ENCODE assay signal across 8 mouse cellular contexts in genomic region chr5:73293458-73293827, GRCm38 (mm10). TPM values are rescaled to one million over a fixed set of nuclear protein-coding genes. Genes with fewer than 3 reads are reported as not detected.
A peak's percentile ranks its signal among the peaks of the same experiment; 100 is the strongest.
DNase-seq lines count a peak whose midpoint lies in the region; ATAC-seq and TF ChIP-seq lines count a peak whose summit lies in the region.

No protein-coding gene starts in this region.

- DNase-seq in heart, postnatal 14 days, result no peak
- no peak for DNase-seq in heart, postnatal 0 days (ENCODE audit: low spot score)
- no peak for DNase-seq in midbrain, embryonic 10.5 days (ENCODE audit: low spot score)
- DNase-seq in urinary bladder, postnatal 36 days (ENCODE audit: low spot score in 2 of 2), result no peak
- DNase-seq in left cerebral cortex, adult 9 months (ENCODE audit: low spot score in 2 of 2), result no peak

- peak overlapping the region; percentile 83 for H3K4me2 ChIP-seq in heart, embryonic 13.5 days
- H3K4me2 ChIP-seq in heart, postnatal 0 days (ENCODE audit: low read depth, low read length), result peak overlapping the region; percentile 85

- no peak for ATAC-seq in heart, embryonic 13.5 days (ENCODE audit: extremely low read depth, insufficient number of reproducible peaks, low FRiP score, low TSS enrichment)
- ATAC-seq in heart, postnatal 0 days (ENCODE audit: insufficient read depth, low read depth), result no peak
- no peak for ATAC-seq in granulocyte monocyte progenitor cell, adult 5-6 weeks (replicated peaks; ENCODE audit: poor library complexity, severe bottlenecking)

- H3K36me3 ChIP-seq in heart, embryonic 13.5 days, result peaks cover 29% of the 10 kb centered on the region
- H3K36me3 ChIP-seq in E14TG2a.4 (ENCODE audit: insufficient read depth, low read length), result peaks cover 35% of the 10 kb centered on the region
- H3K36me3 ChIP-seq in heart, postnatal 0 days (replicated peaks; ENCODE audit: control insufficient read depth, insufficient read depth, low read length), result peaks cover 25% of the 10 kb centered on the region
- peaks cover 41% of the 10 kb centered on the region for H3K36me3 ChIP-seq in midbrain, embryonic 10.5 days

- no peaks in the 10 kb centered on the region for H3K27me3 ChIP-seq in heart, embryonic 13.5 days (replicated peaks)
- H3K27me3 ChIP-seq in E14TG2a.4 (ENCODE audit: insufficient read depth, low read length), result no peaks in the 10 kb centered on the region
- no peaks in the 10 kb centered on the region for H3K27me3 ChIP-seq in heart, postnatal 0 days (ENCODE audit: control insufficient read depth, insufficient read depth, low read length)
- no peaks in the 10 kb centered on the region for H3K27me3 ChIP-seq in midbrain, embryonic 10.5 days (ENCODE audit: low read depth, poor library complexity, severe bottlenecking)

- H3K4me3 ChIP-seq in heart, embryonic 13.5 days, result peak overlapping the region; percentile 93
- H3K4me3 ChIP-seq in E14TG2a.4 (replicated peaks; ENCODE audit: low read length), result peak overlapping the region; percentile 99
- H3K4me3 ChIP-seq in heart, postnatal 0 days (ENCODE audit: low read depth, low read length), result peak overlapping the region; percentile 96
- H3K4me3 ChIP-seq in midbrain, embryonic 10.5 days, result peak overlapping the region; percentile 94

- intact Hi-C loops in heart, postnatal 14 days (cut with DNase I), result loop anchor here (2.0 to 5.0 kb wide), 3 partner anchors 39 to 161 kb away; no protein-coding TSS in a partner anchor

- no peaks in the 10 kb centered on the region for H3K9me3 ChIP-seq in heart, embryonic 13.5 days
- H3K9me3 ChIP-seq in E14TG2a.4 (ENCODE audit: low read length), result no peaks in the 10 kb centered on the region
- H3K9me3 ChIP-seq in heart, postnatal 0 days (replicated peaks; ENCODE audit: control insufficient read depth, low read length), result no peaks in the 10 kb centered on the region
- no peaks in the 10 kb centered on the region for H3K9me3 ChIP-seq in midbrain, embryonic 10.5 days (replicated peaks)

- TF ChIP-seq CTCF in E14TG2a.4 (conservative IDR thresholded peaks at IDR 0.05; ENCODE audit: low read length), result no peak
- no peak for TF ChIP-seq CTCF in heart, postnatal 0 days (IDR thresholded peaks at IDR 0.05; ENCODE audit: low read depth)

- no peak for TF ChIP-seq EP300 in heart, postnatal 0 days (IDR thresholded peaks at IDR 0.05; ENCODE audit: low read depth)

- H3K27ac ChIP-seq in heart, embryonic 13.5 days (replicated peaks), result peak overlapping the region; percentile 98
- peak overlapping the region; percentile 93 for H3K27ac ChIP-seq in heart, postnatal 0 days (ENCODE audit: low read depth)
- peak overlapping the region; percentile 97 for H3K27ac ChIP-seq in midbrain, embryonic 10.5 days (replicated peaks)

- peaks cover 31% of the 10 kb centered on the region for H3K4me1 ChIP-seq in heart, embryonic 13.5 days
- peaks cover 25% of the 10 kb centered on the region for H3K4me1 ChIP-seq in E14TG2a.4 (replicated peaks; ENCODE audit: low read depth, low read length)
- peaks cover 6% of the 10 kb centered on the region for H3K4me1 ChIP-seq in heart, postnatal 0 days (ENCODE audit: control insufficient read depth, insufficient read depth)
- peaks cover 15% of the 10 kb centered on the region for H3K4me1 ChIP-seq in midbrain, embryonic 10.5 days

- WGBS in heart, embryonic 13.5 days, result 9% methylated on average over 8 of the region's 8 CpGs
- WGBS in heart, postnatal 0 days, result 9% methylated on average over 8 of the region's 8 CpGs
- 21% methylated on average over 8 of the region's 8 CpGs for WGBS in midbrain, embryonic 10.5 days

- H3K9ac ChIP-seq in heart, embryonic 13.5 days, result peak overlapping the region; percentile 98
- peak overlapping the region; percentile 95 for H3K9ac ChIP-seq in heart, postnatal 0 days (replicated peaks; ENCODE audit: low read depth, low read length)

RNA-seq across cellular contexts. Expression of gene Ociad1, which starts 0.9 kb away (rescaled TPM):
- 220 and 251 TPM in 2 replicates for polyA plus RNA-seq in heart, embryonic 13.5 days (2015; fragmentation: Nextera tagmentation; extraction: Ambion mirVana)
- 100 to 1,000 TPM; 239 to 245 TPM for total RNA-seq in heart, postnatal 14 days (2021)
- total RNA-seq in heart, postnatal 0 days (2014; rRNA removed; ENCODE audit: low replicate concordance), result 131 and 139 TPM in 2 replicates
- 265 TPM in 2 replicates for polyA plus RNA-seq in heart, postnatal 0 days (2015; fragmentation: Nextera tagmentation; extraction: Ambion mirVana)
- 164 TPM in 2 replicates for polyA plus RNA-seq in midbrain, embryonic 10.5 days (2016; fragmentation: Nextera tagmentation; extraction: Ambion mirVana)
- total RNA-seq in granulocyte monocyte progenitor cell, adult 5-6 weeks (2014; fragmentation: Nextera tagmentation), result 197 and 204 TPM in 2 replicates
- total RNA-seq in granulocyte monocyte progenitor cell, adult 5-6 weeks (2017), result 272 and 305 TPM in 2 replicates

RNA-seq across cellular contexts. Expression of gene Fryl, which starts 37.0 kb away (rescaled TPM):
- 27.3 and 28.8 TPM in 2 replicates for polyA plus RNA-seq in heart, embryonic 13.5 days (2015; fragmentation: Nextera tagmentation; extraction: Ambion mirVana)
- 10 to 100 TPM; 45.9 to 50.9 TPM for total RNA-seq in heart, postnatal 14 days (2021)
- total RNA-seq in heart, postnatal 0 days (2014; rRNA removed; ENCODE audit: low replicate concordance), result 43.0 and 46.1 TPM in 2 replicates
- 16.9 and 19.3 TPM in 2 replicates for polyA plus RNA-seq in heart, postnatal 0 days (2015; fragmentation: Nextera tagmentation; extraction: Ambion mirVana)
- 23.7 and 30.8 TPM in 2 replicates for polyA plus RNA-seq in midbrain, embryonic 10.5 days (2016; fragmentation: Nextera tagmentation; extraction: Ambion mirVana)
- 64.8 and 74.0 TPM in 2 replicates for total RNA-seq in granulocyte monocyte progenitor cell, adult 5-6 weeks (2014; fragmentation: Nextera tagmentation)
- total RNA-seq in granulocyte monocyte progenitor cell, adult 5-6 weeks (2017), result 75.9 and 87.8 TPM in 2 replicates

RNA-seq across cellular contexts. Expression of gene Ociad2, which starts 47.4 kb away (rescaled TPM):
- polyA plus RNA-seq in heart, embryonic 13.5 days (2015; fragmentation: Nextera tagmentation; extraction: Ambion mirVana), result 17.0 and 19.2 TPM in 2 replicates
- total RNA-seq in heart, postnatal 14 days (2021), result 1 to 10 TPM; 6.7 to 8.6 TPM
- 6.7 and 13.3 TPM in 2 replicates for total RNA-seq in heart, postnatal 0 days (2014; rRNA removed; ENCODE audit: low replicate concordance)
- polyA plus RNA-seq in heart, postnatal 0 days (2015; fragmentation: Nextera tagmentation; extraction: Ambion mirVana), result 16.7 and 19.6 TPM in 2 replicates
- 10.2 and 14.6 TPM in 2 replicates for polyA plus RNA-seq in midbrain, embryonic 10.5 days (2016; fragmentation: Nextera tagmentation; extraction: Ambion mirVana)
- 2.6 and 3.5 TPM in 2 replicates for total RNA-seq in granulocyte monocyte progenitor cell, adult 5-6 weeks (2014; fragmentation: Nextera tagmentation)
- 3.1 and 5.5 TPM in 2 replicates for total RNA-seq in granulocyte monocyte progenitor cell, adult 5-6 weeks (2017)
